Mouse (Mus musculus) G1E-ER4 (cell line): Measurements from ENCODE around the gene Ermp1. TPM values are rescaled to one million over a fixed set of nuclear protein-coding genes. Genes with fewer than 3 reads are reported as not detected.

Experiments used
- GATA1 ChIP-seq: IDR thresholded peaks from one replicate; pipeline ENCODE4 v1.8.0; 2012; ENCODE audit warnings: low read length, inconsistent platforms
- polyA plus RNA-seq: library from polyadenylated mRNA; stranded (reverse); fragments of >175 nt; gene quantifications from 2 replicates; pipeline ENCODE4 v1.2.3, GENCODE M21; 2012

Gene Ermp1
- 14.6 and 20.0 TPM in 2 replicates for polyA plus RNA-seq

- no peak for TF ChIP-seq GATA1
Observed at GRCm38 (mm10) chr19:29647651-29648549, at the start of gene Ermp1. Gene Ermp1, minus strand, starts transcription at chr19:29648415.

GRCm38 (mm10) chr19:29697245-29697874 lies 49.1 kb upstream of the Ermp1 start, which contains the start of gene Mlana:
Gene Mlana, plus strand, starts transcription at chr19:29697824.
- TF ChIP-seq GATA1, result no peak

- TF ChIP-seq GATA1, result no peak
Observed at GRCm38 (mm10) chr19:29696840-29697239, 48.6 kb upstream of the Ermp1 start.

- no peak for TF ChIP-seq GATA1
Observed at GRCm38 (mm10) chr19:29696309-29696708, 48.1 kb upstream of the Ermp1 start.

- no peak for TF ChIP-seq GATA1
Observed at GRCm38 (mm10) chr19:29695071-29695470, 46.9 kb upstream of the Ermp1 start.

- TF ChIP-seq GATA1, result no peak
Observed at GRCm38 (mm10) chr19:29683844-29684540, 35.8 kb upstream of the Ermp1 start.

- no peak for TF ChIP-seq GATA1
Observed at GRCm38 (mm10) chr19:29680182-29681152, 32.3 kb upstream of the Ermp1 start.

GRCm38 (mm10) chr19:29678181-29678778 lies 30.1 kb upstream of the Ermp1 start:
- no peak for TF ChIP-seq GATA1

GRCm38 (mm10) chr19:29676479-29677193 lies 28.4 kb upstream of the Ermp1 start:
- TF ChIP-seq GATA1, result no peak

- no peak for TF ChIP-seq GATA1
Observed at GRCm38 (mm10) chr19:29675562-29676078, 27.4 kb upstream of the Ermp1 start.

- TF ChIP-seq GATA1, result no peak
Observed at GRCm38 (mm10) chr19:29674946-29675345, 26.7 kb upstream of the Ermp1 start.

- no peak for TF ChIP-seq GATA1
Observed at GRCm38 (mm10) chr19:29672660-29673059, 24.4 kb upstream of the Ermp1 start.

- TF ChIP-seq GATA1, result no peak
Observed at GRCm38 (mm10) chr19:29671160-29671559, 22.9 kb upstream of the Ermp1 start.

GRCm38 (mm10) chr19:29670247-29670646 lies 22.0 kb upstream of the Ermp1 start:
- no peak for TF ChIP-seq GATA1
